Mouse (Mus musculus): ENCODE data around the gene Nsf. TPM values are rescaled to one million over a fixed set of nuclear protein-coding genes. Genes with fewer than 3 reads are reported as not detected.

Gene Nsf
- polyA plus RNA-seq, 1 experiment from 2014 or later, result 64.4 TPM

GRCm38 (mm10) chr11:103808771-103809610 is 144.9 kb downstream of the Nsf start:
- Histone ChIP-seq H3K27me3 (replicated peaks; ENCODE audit: control insufficient read depth, insufficient read depth, low read length) (peaks cover 40% of the 10 kb centered on the region), H3K27ac (ENCODE audit: low read depth, low read length) (0 out of 2 replicates have a peak overlapping the region, but pooled peaks have one; percentile 63), H3K9ac (ENCODE audit: low read length) (peak overlapping the region; percentile 80), H3K4me2 (ENCODE audit: low read length) (peak overlapping the region; percentile 92), H3K36me3 (ENCODE audit: control insufficient read depth, insufficient read depth, low read length) (no peaks in the 10 kb centered on the region), H3K9me3 (replicated peaks; ENCODE audit: control insufficient read depth, low read length) (no peaks in the 10 kb centered on the region), H3K4me1 (ENCODE audit: control insufficient read depth, insufficient read depth, low read length) (peaks cover 16% of the 10 kb centered on the region), H3K4me3 (ENCODE audit: low read depth, low read length) (peak overlapping the region; percentile 53)
- peak; percentile 18; the same call in 1 of the 2 replicates for ATAC-seq
- DNase-seq (ENCODE audit: low spot score), result peak; percentile 62
- 2% methylated on average over 29 of the region's 29 CpGs for WGBS

- Histone ChIP-seq H3K4me3 (ENCODE audit: low read depth, low read length) (no peak overlapping the region; the same call in 1 of the 2 replicates), H3K4me1 (ENCODE audit: control insufficient read depth, insufficient read depth, low read length) (peaks cover 16% of the 10 kb centered on the region), H3K9ac (ENCODE audit: low read length) (no peak overlapping the region), H3K27me3 (replicated peaks; ENCODE audit: control insufficient read depth, insufficient read depth, low read length) (peaks cover 38% of the 10 kb centered on the region), H3K27ac (ENCODE audit: low read depth, low read length) (peak overlapping the region; percentile 16; the same call in 1 of the 2 replicates), H3K9me3 (replicated peaks; ENCODE audit: control insufficient read depth, low read length) (no peaks in the 10 kb centered on the region), H3K4me2 (ENCODE audit: low read length) (peak overlapping the region; percentile 92), H3K36me3 (ENCODE audit: control insufficient read depth, insufficient read depth, low read length) (no peaks in the 10 kb centered on the region)
- DNase-seq (ENCODE audit: low spot score) (peak; percentile 68), ATAC-seq (peak; percentile 38; the same call in 1 of the 2 replicates)
- 31% methylated on average over 12 of the region's 12 CpGs for WGBS
Observed at GRCm38 (mm10) chr11:103807966-103808365, 145.9 kb downstream of the Nsf start.

- H3K4me2 ChIP-seq (ENCODE audit: low read length), result no peak overlapping the region
Observed at GRCm38 (mm10) chr11:103804804-103805203, 149.1 kb downstream of the Nsf start.

DNA sequence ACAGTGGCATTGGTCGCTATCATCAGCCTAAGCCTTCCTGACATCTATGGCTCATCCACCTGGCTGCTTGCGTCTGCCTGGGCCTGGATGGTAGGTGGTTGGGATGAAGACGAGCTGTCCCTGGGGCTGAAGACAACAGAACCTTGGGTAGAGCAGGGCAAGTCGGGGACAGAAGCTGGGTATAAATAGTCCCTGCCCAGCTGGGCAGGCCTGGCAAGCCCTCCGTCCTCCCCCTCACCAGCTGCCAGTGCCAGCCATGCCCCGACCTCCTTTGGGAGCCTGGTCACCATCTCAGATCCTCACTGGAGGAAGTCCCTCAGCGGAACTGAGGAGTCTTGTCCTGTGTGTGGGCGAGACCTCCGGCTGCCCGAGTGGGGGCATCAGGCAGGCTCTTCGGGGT is 149.7 kb downstream of the Nsf start:
- Histone ChIP-seq H3K4me3 (ENCODE audit: low read depth, low read length) (no peak overlapping the region), H3K4me2 (ENCODE audit: low read length) (no peak overlapping the region), H3K27me3 (replicated peaks; ENCODE audit: control insufficient read depth, insufficient read depth, low read length) (peaks cover 15% of the 10 kb centered on the region; the same call in 1 of the 2 replicates), H3K36me3 (ENCODE audit: control insufficient read depth, insufficient read depth, low read length) (no peaks in the 10 kb centered on the region), H3K9me3 (replicated peaks; ENCODE audit: control insufficient read depth, low read length) (no peaks in the 10 kb centered on the region), H3K27ac (ENCODE audit: low read depth, low read length) (no peak overlapping the region), H3K9ac (ENCODE audit: low read length) (no peak overlapping the region), H3K4me1 (ENCODE audit: control insufficient read depth, insufficient read depth, low read length) (peaks cover 12% of the 10 kb centered on the region)
- DNase-seq (ENCODE audit: low spot score) (no peak), ATAC-seq (no peak)
- WGBS, result 90% methylated on average over 11 of the region's 11 CpGs

More at GRCm38 (mm10) chr11:103804804-103805203, 149.1 kb downstream of the Nsf start:
- WGBS, result 87% methylated on average over 4 of the region's 4 CpGs
- H3K9me3 ChIP-seq (replicated peaks; ENCODE audit: control insufficient read depth, low read length), result no peaks in the 10 kb centered on the region
- ATAC-seq (no peak), DNase-seq (ENCODE audit: low spot score) (no peak)
- peaks cover 20% of the 10 kb centered on the region; the same call in 1 of the 2 replicates for H3K27me3 ChIP-seq (replicated peaks; ENCODE audit: control insufficient read depth, insufficient read depth, low read length)
- H3K4me3 ChIP-seq (ENCODE audit: low read depth, low read length), result no peak overlapping the region
- no peak overlapping the region for H3K9ac ChIP-seq (ENCODE audit: low read length)
- H3K4me1 ChIP-seq (ENCODE audit: control insufficient read depth, insufficient read depth, low read length), result peaks cover 16% of the 10 kb centered on the region
- H3K36me3 ChIP-seq (ENCODE audit: control insufficient read depth, insufficient read depth, low read length), result no peaks in the 10 kb centered on the region
- no peak overlapping the region for H3K27ac ChIP-seq (ENCODE audit: low read depth, low read length)

GRCm38 (mm10) chr11:103801128-103801527 is 152.7 kb downstream of the Nsf start:
- 79% methylated on average over 9 of the region's 9 CpGs for WGBS
- Histone ChIP-seq H3K4me3 (ENCODE audit: low read depth, low read length) (no peak overlapping the region), H3K9me3 (replicated peaks; ENCODE audit: control insufficient read depth, low read length) (no peaks in the 10 kb centered on the region), H3K4me2 (ENCODE audit: low read length) (no peak overlapping the region), H3K4me1 (ENCODE audit: control insufficient read depth, insufficient read depth, low read length) (no peaks in the 10 kb centered on the region), H3K27me3 (replicated peaks; ENCODE audit: control insufficient read depth, insufficient read depth, low read length) (0 out of 2 replicates have a peak, but pooled peaks cover 10% of the 10 kb centered on the region), H3K36me3 (ENCODE audit: control insufficient read depth, insufficient read depth, low read length) (no peaks in the 10 kb centered on the region), H3K27ac (ENCODE audit: low read depth, low read length) (no peak overlapping the region), H3K9ac (ENCODE audit: low read length) (no peak overlapping the region)
- DNase-seq (ENCODE audit: low spot score), result no peak
- no peak for ATAC-seq

GRCm38 (mm10) chr11:103789951-103790350 is 163.9 kb downstream of the Nsf start:
- no peak for DNase-seq (ENCODE audit: low spot score)
- 75% methylated on average over 5 of the region's 5 CpGs for WGBS
- no peak for ATAC-seq

DNA sequence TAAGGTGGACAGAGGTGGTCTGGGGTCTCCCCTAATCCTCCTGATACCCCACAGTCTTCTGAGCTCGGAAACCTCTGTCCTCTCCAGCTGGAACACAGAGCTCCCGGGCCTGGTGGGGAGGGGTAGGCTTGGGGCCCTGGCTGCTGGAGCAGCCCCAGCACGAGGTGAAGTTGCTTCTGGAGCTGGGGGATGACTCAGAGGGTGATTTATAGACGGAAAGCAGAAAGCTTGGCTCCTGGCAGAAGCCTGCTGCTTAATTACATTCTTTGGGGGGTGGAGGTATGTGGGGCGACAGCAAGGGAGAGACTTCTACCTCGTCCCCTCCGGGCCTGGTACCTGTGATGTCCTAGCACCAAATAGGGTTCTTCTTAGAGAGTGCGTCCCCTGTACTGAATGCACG is 173.7 kb downstream of the Nsf start:
- 67% methylated on average over 9 of the region's 9 CpGs for WGBS
- H3K27ac ChIP-seq (ENCODE audit: low read depth, low read length), result no peak overlapping the region
- peaks cover 17% of the 10 kb centered on the region for H3K27me3 ChIP-seq (replicated peaks; ENCODE audit: control insufficient read depth, insufficient read depth, low read length)
- H3K4me2 ChIP-seq (ENCODE audit: low read length), result no peak overlapping the region
- DNase-seq (ENCODE audit: low spot score) (no peak), ATAC-seq (no peak)
- H3K4me3 ChIP-seq (ENCODE audit: low read depth, low read length), result no peak overlapping the region
- H3K4me1 ChIP-seq (ENCODE audit: control insufficient read depth, insufficient read depth, low read length), result no peaks in the 10 kb centered on the region
- no peak overlapping the region for H3K9ac ChIP-seq (ENCODE audit: low read length)
- H3K36me3 ChIP-seq (ENCODE audit: control insufficient read depth, insufficient read depth, low read length), result no peaks in the 10 kb centered on the region
- no peaks in the 10 kb centered on the region for H3K9me3 ChIP-seq (replicated peaks; ENCODE audit: control insufficient read depth, low read length)

More at GRCm38 (mm10) chr11:103789951-103790350, 163.9 kb downstream of the Nsf start:
- no peaks in the 10 kb centered on the region for H3K36me3 ChIP-seq (ENCODE audit: control insufficient read depth, insufficient read depth, low read length)
- H3K27ac ChIP-seq (ENCODE audit: low read depth, low read length), result no peak overlapping the region
- H3K4me2 ChIP-seq (ENCODE audit: low read length), result no peak overlapping the region
- H3K4me1 ChIP-seq (ENCODE audit: control insufficient read depth, insufficient read depth, low read length), result no peaks in the 10 kb centered on the region
- no peak overlapping the region for H3K4me3 ChIP-seq (ENCODE audit: low read depth, low read length)
- peaks cover 13% of the 10 kb centered on the region; the same call in 1 of the 2 replicates for H3K27me3 ChIP-seq (replicated peaks; ENCODE audit: control insufficient read depth, insufficient read depth, low read length)
- no peaks in the 10 kb centered on the region for H3K9me3 ChIP-seq (replicated peaks; ENCODE audit: control insufficient read depth, low read length)
- H3K9ac ChIP-seq (ENCODE audit: low read length), result no peak overlapping the region

DNA sequence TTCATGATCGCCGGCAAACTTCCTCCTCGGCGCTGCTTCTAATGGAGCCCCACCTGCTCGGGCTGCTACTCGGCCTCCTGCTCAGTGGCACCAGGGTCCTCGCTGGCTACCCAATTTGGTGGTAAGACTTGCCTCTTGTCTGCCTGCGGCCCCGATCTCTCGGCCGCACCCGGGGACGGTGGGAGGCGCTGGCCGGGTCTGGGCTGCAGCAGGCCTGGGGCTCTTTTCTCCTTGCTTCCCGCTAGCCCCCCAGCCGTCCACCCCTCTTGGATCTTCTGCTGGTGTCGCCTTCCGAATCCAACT is 179.7 kb downstream of the Nsf start:
- Histone ChIP-seq H3K36me3 (ENCODE audit: control insufficient read depth, insufficient read depth, low read length) (no peaks in the 10 kb centered on the region), H3K27me3 (replicated peaks; ENCODE audit: control insufficient read depth, insufficient read depth, low read length) (peaks cover 76% of the 10 kb centered on the region), H3K4me3 (ENCODE audit: low read depth, low read length) (peak overlapping the region; percentile 31), H3K27ac (ENCODE audit: low read depth, low read length) (no peak overlapping the region), H3K9ac (ENCODE audit: low read length) (peak overlapping the region; percentile 50; the same call in 1 of the 2 replicates), H3K4me2 (ENCODE audit: low read length) (peak overlapping the region; percentile 60), H3K4me1 (ENCODE audit: control insufficient read depth, insufficient read depth, low read length) (0 out of 2 replicates have a peak, but pooled peaks cover 7% of the 10 kb centered on the region), H3K9me3 (replicated peaks; ENCODE audit: control insufficient read depth, low read length) (no peaks in the 10 kb centered on the region)
- ATAC-seq (no peak), DNase-seq (ENCODE audit: low spot score) (no peak)
- WGBS, result under 1% methylated on average over 19 of the region's 19 CpGs

Data from forebrain, embryonic 14.5 days (tissue).